Comparison of ENCODE assay signal across 8 mouse cellular contexts in genomic region chr2:10373508-10374206, GRCm38 (mm10). TPM values are rescaled to one million over a fixed set of nuclear protein-coding genes. Genes with fewer than 3 reads are reported as not detected.
DNase-seq lines count a peak whose midpoint lies in the region; ATAC-seq and TF ChIP-seq lines count a peak whose summit lies in the region.

No protein-coding gene starts in this region.

- WGBS in embryonic facial prominence, embryonic 11.5 days, result under 1% methylated on average over 30 of the region's 30 CpGs
- WGBS in intestine, postnatal 0 days, result under 1% methylated on average over 30 of the region's 30 CpGs
- WGBS in midbrain, embryonic 12.5 days, result under 1% methylated on average over 30 of the region's 30 CpGs

- H3K36me3 ChIP-seq in embryonic facial prominence, embryonic 11.5 days (replicated peaks; ENCODE audit: control insufficient read depth, insufficient read depth, low read depth, low read length), result no peaks in the 10 kb centered on the region
- H3K36me3 ChIP-seq in intestine, postnatal 0 days (ENCODE audit: control insufficient read depth, insufficient read depth), result no peaks in the 10 kb centered on the region
- no peaks in the 10 kb centered on the region for H3K36me3 ChIP-seq in midbrain, embryonic 12.5 days

- peak overlapping the region; percentile 93 for H3K4me2 ChIP-seq in embryonic facial prominence, embryonic 11.5 days (ENCODE audit: low read depth, low read length)
- peak overlapping the region; percentile 95 for H3K4me2 ChIP-seq in intestine, postnatal 0 days (replicated peaks; ENCODE audit: low read depth)
- peak overlapping the region; percentile 93 for H3K4me2 ChIP-seq in midbrain, embryonic 12.5 days (replicated peaks)

- TF ChIP-seq CTCF in intestine, postnatal 0 days (IDR thresholded peaks at IDR 0.05; ENCODE audit: low read depth), result no peak

- no peaks in the 10 kb centered on the region for H3K4me1 ChIP-seq in embryonic facial prominence, embryonic 11.5 days (ENCODE audit: control insufficient read depth, insufficient read depth, low read length)
- H3K4me1 ChIP-seq in intestine, postnatal 0 days (replicated peaks; ENCODE audit: control insufficient read depth, insufficient read depth, low read length), result peaks cover 10% of the 10 kb centered on the region; the same call in 1 of the 2 replicates
- H3K4me1 ChIP-seq in midbrain, embryonic 12.5 days, result peaks cover 14% of the 10 kb centered on the region

- no peaks in the 10 kb centered on the region for H3K9me3 ChIP-seq in embryonic facial prominence, embryonic 11.5 days (replicated peaks; ENCODE audit: control insufficient read depth, low read length)
- H3K9me3 ChIP-seq in intestine, postnatal 0 days (ENCODE audit: control insufficient read depth), result 0 out of 2 replicates have a peak, but pooled peaks cover 2% of the 10 kb centered on the region
- H3K9me3 ChIP-seq in midbrain, embryonic 12.5 days, result no peaks in the 10 kb centered on the region

- peaks cover 51% of the 10 kb centered on the region for H3K27me3 ChIP-seq in embryonic facial prominence, embryonic 11.5 days (ENCODE audit: control insufficient read depth, insufficient read depth, low read length)
- peaks cover 68% of the 10 kb centered on the region for H3K27me3 ChIP-seq in intestine, postnatal 0 days (replicated peaks; ENCODE audit: control insufficient read depth, insufficient read depth, low read length)
- peaks cover 73% of the 10 kb centered on the region for H3K27me3 ChIP-seq in midbrain, embryonic 12.5 days

- no peak for ATAC-seq in embryonic facial prominence, embryonic 11.5 days (replicated peaks; ENCODE audit: insufficient number of reproducible peaks, low FRiP score, low TSS enrichment, low read depth)
- no peak for ATAC-seq in intestine, postnatal 0 days
- ATAC-seq in midbrain, embryonic 12.5 days (ENCODE audit: low FRiP score, low read depth), result peak; percentile 31

- DNase-seq in frontal cortex, postnatal 36 days (ENCODE audit: low spot score in 2 of 2), result peak; percentile 7 to 14
- DNase-seq in frontal cortex, postnatal 25 days (ENCODE audit: low spot score in 2 of 2), result no peak
- peak; percentile 69 for DNase-seq in CD4-positive, CD25-positive, alpha-beta regulatory T cell, adult 2 months (ENCODE audit: low read depth, low spot score)
- peak; percentile 30 for DNase-seq in embryonic facial prominence, embryonic 11.5 days (ENCODE audit: low spot score)
- DNase-seq in thymus, postnatal 0 days (ENCODE audit: low spot score), result peak; percentile 27
- DNase-seq in gastrocnemius, postnatal 36 days, result no peak

- H3K4me3 ChIP-seq in embryonic facial prominence, embryonic 11.5 days (ENCODE audit: low read depth, low read length), result peak overlapping the region; percentile 56
- peak overlapping the region; percentile 56 for H3K4me3 ChIP-seq in intestine, postnatal 0 days (ENCODE audit: low read depth, low read length)
- peak overlapping the region; percentile 59 for H3K4me3 ChIP-seq in midbrain, embryonic 12.5 days

- intact Hi-C loops in gastrocnemius, postnatal 36 days (cut with DNase I), result loop anchor here (10.0 kb wide), 1 partner anchor 451 kb away; no protein-coding TSS in a partner anchor

- H3K9ac ChIP-seq in embryonic facial prominence, embryonic 11.5 days (replicated peaks; ENCODE audit: low read length), result no peak overlapping the region
- no peak overlapping the region for H3K9ac ChIP-seq in intestine, postnatal 0 days (ENCODE audit: low read depth, low read length)
- H3K9ac ChIP-seq in midbrain, embryonic 12.5 days (replicated peaks), result peak overlapping the region; percentile 56; the same call in 1 of the 2 replicates

- no peak overlapping the region for H3K27ac ChIP-seq in embryonic facial prominence, embryonic 11.5 days (replicated peaks; ENCODE audit: low read depth, low read length)
- no peak overlapping the region for H3K27ac ChIP-seq in intestine, postnatal 0 days (ENCODE audit: low read depth, low read length)
- no peak overlapping the region for H3K27ac ChIP-seq in midbrain, embryonic 12.5 days (replicated peaks)

RNA-seq across cellular contexts. Expression of gene Sfmbt2, which starts 3.3 kb away (rescaled TPM):
- 1.0 and 1.8 TPM in 2 replicates for polyA plus RNA-seq in embryonic facial prominence, embryonic 11.5 days (2014; fragmentation: Nextera tagmentation; extraction: Ambion mirVana)
- polyA plus RNA-seq in intestine, postnatal 0 days (2015; fragmentation: Nextera tagmentation; extraction: Ambion mirVana), result 0.41 and 0.47 TPM in 2 replicates
- 1.9 and 2.1 TPM in 2 replicates for polyA plus RNA-seq in midbrain, embryonic 12.5 days (2016; fragmentation: Nextera tagmentation; extraction: Ambion mirVana)
- 1.6 and 2.6 TPM in 2 replicates for polyA plus RNA-seq in thymus, postnatal 0 days (2015; fragmentation: Nextera tagmentation; extraction: Ambion mirVana)
- total RNA-seq in gastrocnemius, postnatal 36 days (2021), result under 1 TPM; 0.15 TPM

Comparison
In these comparisons a context has a peak if more than half of its experiments do, and no peak if none do; other contexts are left out.
1. DNase-seq: peak in frontal cortex, postnatal 36 days (2 of 2), CD4-positive, CD25-positive, alpha-beta regulatory T cell, adult 2 months (single experiment), embryonic facial prominence, embryonic 11.5 days (single experiment) and thymus, postnatal 0 days (single experiment); none in frontal cortex, postnatal 25 days (0 of 2) and gastrocnemius, postnatal 36 days (0 of 2).
2. Peak in every context shown above with its lines, with median percentiles within 50 percentile points of each other: H3K4me2 ChIP-seq and H3K4me3 ChIP-seq.